Mouse (Mus musculus): Measurements from ENCODE around the gene Slc1a2. TPM values are rescaled to one million over a fixed set of nuclear protein-coding genes. Genes with fewer than 3 reads are reported as not detected.

Slc1a2 gene
- total and polyA plus RNA-seq, 3 experiments: 1.3 to 1.6 (median 1.3) TPM

GRCm38 (mm10) chr2:102712049-102712448 is 53.6 kb downstream of the Slc1a2 start:
- H3K9ac ChIP-seq (ENCODE audit: insufficient read depth, low read depth): no peak overlapping the region
- no peak for TF ChIP-seq ETS1 (conservative IDR thresholded peaks at IDR 0.05; ENCODE audit: low read depth, low read length)
- no peak for TF ChIP-seq USF1 (IDR thresholded peaks at IDR 0.05; ENCODE audit: low read depth, low read length)
- no peak for TF ChIP-seq POLR2A (IDR thresholded peaks at IDR 0.05; ENCODE audit: low read depth, low read length)
- TF ChIP-seq ZMIZ1 (IDR thresholded peaks at IDR 0.05; ENCODE audit: low read depth, low read length): no peak
- no peak for TF ChIP-seq TBP (conservative IDR thresholded peaks at IDR 0.05; ENCODE audit: low read depth, low read length)
- TF ChIP-seq GABPA (IDR thresholded peaks at IDR 0.05; ENCODE audit: insufficient replicate concordance, low read depth, low read length): no peak
- no peak for TF ChIP-seq MAFK (IDR thresholded peaks at IDR 0.05; ENCODE audit: insufficient replicate concordance, low read length)
- no peak for TF ChIP-seq SMC3 (IDR thresholded peaks at IDR 0.05; ENCODE audit: low read depth, low read length)
- no peak for TF ChIP-seq POLR2AphosphoS2 (IDR thresholded peaks at IDR 0.05; ENCODE audit: low read depth, low read length)
- no peak for TF ChIP-seq IRF4 (IDR thresholded peaks at IDR 0.05; ENCODE audit: low read depth, low read length)
- no peak for TF ChIP-seq MXI1 (IDR thresholded peaks at IDR 0.05; ENCODE audit: low read depth, low read length)
- TF ChIP-seq RAD21 (IDR thresholded peaks at IDR 0.05; ENCODE audit: low read depth, low read length): no peak
- no peak for TF ChIP-seq MAZ (IDR thresholded peaks at IDR 0.05; ENCODE audit: low read depth, low read length)
- no peak for TF ChIP-seq ELF1 (IDR thresholded peaks at IDR 0.05; ENCODE audit: low read depth, low read length)
- no peak for TF ChIP-seq JUN (IDR thresholded peaks at IDR 0.05; ENCODE audit: insufficient read depth, low read depth, low read length)
- TF ChIP-seq SIN3A (IDR thresholded peaks at IDR 0.05; ENCODE audit: low read length): no peak
- TF ChIP-seq E2F4 (IDR thresholded peaks at IDR 0.05; ENCODE audit: insufficient replicate concordance, low read depth, low read length): no peak
- no peak for TF ChIP-seq PAX5 (IDR thresholded peaks at IDR 0.05; ENCODE audit: low read length)
- no peak for TF ChIP-seq CTCF (conservative IDR thresholded peaks at IDR 0.05 in 1 of 2, IDR thresholded peaks at IDR 0.05 in 1 of 2; ENCODE audit: low read depth in 2 of 2, low read length in 2 of 2)
- no peak for DNase-seq (ENCODE audit: extremely low read depth)
- no peaks in the 10 kb centered on the region for H3K9me3 ChIP-seq (replicated peaks; ENCODE audit: low read length)
- H3K4me1 ChIP-seq (ENCODE audit: control insufficient read depth in 1 of 2, insufficient read depth in 2 of 2): peaks cover 20 to 37% of the 10 kb centered on the region in 2 experiments
- H3K4me3 ChIP-seq (replicated peaks in 1 of 3; ENCODE audit: low read depth in 2 of 3, low read length in 2 of 3, poor library complexity in 1 of 3): no peak overlapping the region
- no peak overlapping the region for H3K27ac ChIP-seq (ENCODE audit: insufficient read depth, low read depth)
- no peaks in the 10 kb centered on the region for H3K79me2 ChIP-seq (replicated peaks; ENCODE audit: control insufficient read depth, extremely low read depth, insufficient read depth, poor library complexity, severe bottlenecking)
- H3K4me2 ChIP-seq (ENCODE audit: insufficient read depth, low read depth, poor library complexity, severe bottlenecking): no peak overlapping the region
- dilution Hi-C loops (cut with MboI; ENCODE audit: extremely low pct_ligation_motif_present, extremely low pct_unique_long_range_greater_than_20kb, low sequenced_read_pairs): no loop called here
- H3K27me3 ChIP-seq (replicated peaks): no peaks in the 10 kb centered on the region
- no peaks in the 10 kb centered on the region for H3K36me3 ChIP-seq (replicated peaks in 1 of 2; ENCODE audit: control insufficient read depth in 1 of 2, insufficient read depth in 1 of 2, low read length in 1 of 2)
- in situ Hi-C loops (cut with MboI; ENCODE audit: low pct_ligation_motif_present, low pct_unique_long_range_greater_than_20kb, low sequenced_read_pairs): no loop called here

GRCm38 (mm10) chr2:102712678-102713628 is 54.5 kb downstream of the Slc1a2 start:
- Histone ChIP-seq H3K9ac (ENCODE audit: insufficient read depth, low read depth) (no peak overlapping the region), H3K27ac (ENCODE audit: insufficient read depth, low read depth) (peak overlapping the region; percentile 12; the same call in 1 of the 2 replicates), H3K4me1 (ENCODE audit: control insufficient read depth in 1 of 2, insufficient read depth in 2 of 2) (peaks cover 20 to 28% of the 10 kb centered on the region in 2 experiments), H3K4me2 (ENCODE audit: insufficient read depth, low read depth, poor library complexity, severe bottlenecking) (no peak overlapping the region), H3K36me3 (replicated peaks in 1 of 2; ENCODE audit: control insufficient read depth in 1 of 2, insufficient read depth in 1 of 2, low read length in 1 of 2) (no peaks in the 10 kb centered on the region), H3K9me3 (replicated peaks; ENCODE audit: low read length) (no peaks in the 10 kb centered on the region), H3K27me3 (replicated peaks) (no peaks in the 10 kb centered on the region), H3K4me3 (replicated peaks in 1 of 3; ENCODE audit: low read depth in 2 of 3, low read length in 2 of 3, poor library complexity in 1 of 3) (no peak overlapping the region), H3K79me2 (replicated peaks; ENCODE audit: control insufficient read depth, extremely low read depth, insufficient read depth, poor library complexity, severe bottlenecking) (no peaks in the 10 kb centered on the region)
- dilution Hi-C loops (cut with MboI; ENCODE audit: extremely low pct_ligation_motif_present, extremely low pct_unique_long_range_greater_than_20kb, low sequenced_read_pairs) (no loop called here), in situ Hi-C loops (cut with MboI; ENCODE audit: low pct_ligation_motif_present, low pct_unique_long_range_greater_than_20kb, low sequenced_read_pairs) (no loop called here)
- DNase-seq (ENCODE audit: extremely low read depth): no peak
- TF ChIP-seq POLR2AphosphoS2 (IDR thresholded peaks at IDR 0.05; ENCODE audit: low read depth, low read length) (no peak), EP300 (IDR thresholded peaks at IDR 0.05; ENCODE audit: low read length) (peak; percentile 68; the same call in 1 of the 2 replicates), RCOR1 (conservative IDR thresholded peaks at IDR 0.05; ENCODE audit: low read depth, low read length) (peak; percentile 79; the same call in 1 of the 2 replicates), GABPA (IDR thresholded peaks at IDR 0.05; ENCODE audit: insufficient replicate concordance, low read depth, low read length) (no peak), KAT2A (IDR thresholded peaks at IDR 0.05; ENCODE audit: insufficient replicate concordance, low read length) (no peak), E2F4 (IDR thresholded peaks at IDR 0.05; ENCODE audit: insufficient replicate concordance, low read depth, low read length) (no peak), POLR2A (IDR thresholded peaks at IDR 0.05; ENCODE audit: low read depth, low read length) (no peak), UBTF (IDR thresholded peaks at IDR 0.05; ENCODE audit: low read depth, low read length) (0 out of 2 replicates have a peak, but pooled peaks have one; percentile 22), HCFC1 (IDR thresholded peaks at IDR 0.05; ENCODE audit: low read depth, low read length) (no peak; the same call in 1 of the 2 replicates), NRF1 (IDR thresholded peaks at IDR 0.05; ENCODE audit: low read depth, low read length) (no peak), ZMIZ1 (IDR thresholded peaks at IDR 0.05; ENCODE audit: low read depth, low read length) (no peak), MAFK (IDR thresholded peaks at IDR 0.05; ENCODE audit: insufficient replicate concordance, low read length) (no peak), ZKSCAN1 (IDR thresholded peaks at IDR 0.05; ENCODE audit: borderline replicate concordance, low read depth, low read length) (no peak), NELFE (IDR thresholded peaks at IDR 0.05; ENCODE audit: low read depth, low read length) (no peak), TCF12 (IDR thresholded peaks at IDR 0.05; ENCODE audit: low read depth, low read length) (peak; percentile 48; the same call in 1 of the 2 replicates), JUN (IDR thresholded peaks at IDR 0.05; ENCODE audit: insufficient read depth, low read depth, low read length) (peak; percentile 57; the same call in 1 of the 2 replicates), ELF1 (IDR thresholded peaks at IDR 0.05; ENCODE audit: low read depth, low read length) (no peak), IRF4 (IDR thresholded peaks at IDR 0.05; ENCODE audit: low read depth, low read length) (peak; percentile 80), MXI1 (IDR thresholded peaks at IDR 0.05; ENCODE audit: low read depth, low read length) (0 out of 2 replicates have a peak, but pooled peaks have one; percentile 57)
